Mouse (Mus musculus): Measurements from ENCODE around the gene Fam81a. TPM values are rescaled to one million over a fixed set of nuclear protein-coding genes. Genes with fewer than 3 reads are reported as not detected.

Gene Fam81a
- polyA plus RNA-seq (2015; fragmentation: Nextera tagmentation; extraction: Ambion mirVana), result 14.6 and 14.9 TPM in 2 replicates

DNA sequence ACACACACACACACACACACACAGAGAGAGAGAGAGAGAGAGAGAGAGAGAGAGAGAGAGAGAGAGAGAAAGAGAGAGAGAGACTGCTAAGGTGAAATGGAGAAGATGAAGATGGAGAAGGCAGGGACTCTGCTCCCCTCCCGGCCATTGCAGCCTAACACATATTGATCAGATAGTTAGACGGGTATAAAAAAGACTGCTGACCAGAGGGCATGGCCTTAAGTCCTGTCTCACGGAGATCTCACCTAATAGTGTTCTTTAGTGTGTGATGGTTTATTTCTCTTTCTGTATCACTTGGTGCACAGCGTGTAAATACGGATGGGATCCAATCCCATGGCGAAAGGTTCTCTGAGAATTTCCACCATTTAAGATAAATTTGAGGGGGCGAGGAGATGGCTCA is at the start of gene Fam81a:
TSS of gene Fam81a (minus strand) at position 101 of the 400 bp plus-strand sequence.
- H3K36me3 ChIP-seq (ENCODE audit: insufficient read depth, low read length), result no peaks in the 10 kb centered on the region
- H3K4me1 ChIP-seq (ENCODE audit: insufficient read depth, low read length), result peaks cover 38% of the 10 kb centered on the region
- H3K4me2 ChIP-seq (replicated peaks; ENCODE audit: low read depth, low read length), result peak within 1 kb of the TSS; percentile 67
- peak within 1 kb of the TSS; percentile 58 for H3K4me3 ChIP-seq (ENCODE audit: low read length)
- ATAC-seq (ENCODE audit: low FRiP score, low TSS enrichment), result no peak
- H3K9ac ChIP-seq (replicated peaks; ENCODE audit: low read length), result peak within 1 kb of the TSS; percentile 64
- H3K27me3 ChIP-seq (ENCODE audit: insufficient read depth, low read length), result no peaks in the 10 kb centered on the region
- no peak within 1 kb of the TSS for H3K27ac ChIP-seq (ENCODE audit: low read length)
- H3K9me3 ChIP-seq (ENCODE audit: low read length), result no peaks in the 10 kb centered on the region
- WGBS, result 66% methylated on average over 7 of the region's 7 CpGs

GRCm38 (mm10) chr9:70182639-70183038 is 40.3 kb upstream of the Fam81a start:
- no peak for ATAC-seq (ENCODE audit: low FRiP score, low TSS enrichment)
- no peak overlapping the region for H3K9ac ChIP-seq (replicated peaks; ENCODE audit: low read length)
- H3K4me1 ChIP-seq (ENCODE audit: insufficient read depth, low read length), result no peaks in the 10 kb centered on the region
- H3K4me2 ChIP-seq (replicated peaks; ENCODE audit: low read depth, low read length), result no peak overlapping the region
- no peak overlapping the region for H3K27ac ChIP-seq (ENCODE audit: low read length)
- H3K9me3 ChIP-seq (ENCODE audit: low read length), result no peaks in the 10 kb centered on the region
- no peaks in the 10 kb centered on the region for H3K36me3 ChIP-seq (ENCODE audit: insufficient read depth, low read length)
- no peaks in the 10 kb centered on the region for H3K27me3 ChIP-seq (ENCODE audit: insufficient read depth, low read length)
- no peak overlapping the region for H3K4me3 ChIP-seq (ENCODE audit: low read length)
- WGBS, result 60% methylated on average over 7 of the region's 7 CpGs

DNA sequence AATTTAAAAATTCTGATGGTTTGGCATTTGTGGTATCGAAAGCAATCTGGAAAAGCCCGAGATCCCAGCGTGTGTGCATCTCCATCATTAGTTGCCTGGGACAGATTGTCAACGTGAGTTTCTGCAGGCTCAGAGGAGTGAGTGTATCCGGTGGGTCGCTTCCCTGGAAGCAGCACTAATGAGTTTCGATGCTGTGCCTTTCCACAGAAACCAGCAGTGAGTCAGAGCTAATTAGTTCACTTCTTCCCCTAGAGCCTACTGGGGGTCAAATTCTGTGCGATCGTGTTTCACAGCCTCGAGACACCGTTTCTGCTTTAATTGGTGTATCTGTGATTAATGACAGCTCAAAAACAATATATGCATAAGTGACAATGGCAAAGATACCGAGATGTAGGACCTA is 39.4 kb upstream of the Fam81a start:
- H3K9me3 ChIP-seq (ENCODE audit: low read length), result no peaks in the 10 kb centered on the region
- H3K4me1 ChIP-seq (ENCODE audit: insufficient read depth, low read length), result no peaks in the 10 kb centered on the region
- no peak overlapping the region for H3K4me2 ChIP-seq (replicated peaks; ENCODE audit: low read depth, low read length)
- H3K9ac ChIP-seq (replicated peaks; ENCODE audit: low read length), result no peak overlapping the region
- H3K27me3 ChIP-seq (ENCODE audit: insufficient read depth, low read length), result no peaks in the 10 kb centered on the region
- 45% methylated on average over 12 of the region's 12 CpGs for WGBS
- ATAC-seq (ENCODE audit: low FRiP score, low TSS enrichment), result no peak
- no peak overlapping the region for H3K27ac ChIP-seq (ENCODE audit: low read length)
- no peak overlapping the region for H3K4me3 ChIP-seq (ENCODE audit: low read length)
- H3K36me3 ChIP-seq (ENCODE audit: insufficient read depth, low read length), result no peaks in the 10 kb centered on the region

DNA sequence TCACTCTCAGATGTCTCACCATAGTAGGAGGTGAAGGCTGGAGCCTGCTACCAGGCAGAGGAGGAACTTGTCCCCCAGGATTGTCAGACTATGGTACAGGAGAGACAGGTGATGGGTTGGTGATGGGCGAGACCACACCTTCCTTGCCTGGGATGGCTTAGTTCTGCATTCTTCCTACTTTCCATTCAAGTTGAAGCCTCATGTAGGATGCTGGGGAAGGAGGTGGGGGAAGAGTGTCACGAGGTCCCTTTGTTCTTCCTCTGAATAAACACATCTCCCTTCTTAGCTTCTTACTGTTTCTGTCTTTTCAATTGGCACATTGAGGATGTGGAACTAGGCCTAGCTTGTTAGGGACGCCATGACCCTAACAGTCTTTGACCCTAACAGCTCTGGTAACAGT is 33.9 kb upstream of the Fam81a start:
- Histone ChIP-seq H3K27me3 (ENCODE audit: insufficient read depth, low read length) (no peaks in the 10 kb centered on the region), H3K36me3 (ENCODE audit: insufficient read depth, low read length) (no peaks in the 10 kb centered on the region), H3K4me2 (replicated peaks; ENCODE audit: low read depth, low read length) (no peak overlapping the region), H3K9ac (replicated peaks; ENCODE audit: low read length) (no peak overlapping the region), H3K9me3 (ENCODE audit: low read length) (no peaks in the 10 kb centered on the region), H3K4me1 (ENCODE audit: insufficient read depth, low read length) (0 out of 2 replicates have a peak, but pooled peaks cover 3% of the 10 kb centered on the region), H3K27ac (ENCODE audit: low read length) (no peak overlapping the region), H3K4me3 (ENCODE audit: low read length) (no peak overlapping the region)
- ATAC-seq (ENCODE audit: low FRiP score, low TSS enrichment), result no peak
- 84% methylated on average over 3 of the region's 3 CpGs for WGBS

DNA sequence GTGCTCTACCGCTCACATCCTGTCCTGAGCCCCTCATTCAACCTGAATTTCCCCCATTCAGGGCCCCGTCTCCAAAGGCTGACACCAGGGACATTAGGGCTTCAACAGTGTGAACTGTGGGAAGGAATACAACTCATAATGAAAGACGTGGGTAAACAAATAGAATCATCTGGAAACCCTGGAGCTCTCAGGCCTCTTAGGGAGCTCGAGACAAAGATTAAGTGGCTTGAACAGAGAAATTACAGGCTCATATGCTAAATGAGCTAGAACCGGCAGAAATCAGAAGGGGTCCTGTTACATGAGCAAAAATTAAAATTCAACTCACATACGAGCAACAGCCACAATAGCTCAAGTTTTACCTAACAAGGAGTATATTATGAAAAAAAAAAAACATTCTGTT is 32.5 kb upstream of the Fam81a start:
- Histone ChIP-seq H3K9me3 (ENCODE audit: low read length) (no peaks in the 10 kb centered on the region), H3K36me3 (ENCODE audit: insufficient read depth, low read length) (no peaks in the 10 kb centered on the region), H3K4me3 (ENCODE audit: low read length) (no peak overlapping the region), H3K27ac (ENCODE audit: low read length) (no peak overlapping the region), H3K9ac (replicated peaks; ENCODE audit: low read length) (0 out of 2 replicates have a peak overlapping the region, but pooled peaks have one; percentile 17), H3K4me2 (replicated peaks; ENCODE audit: low read depth, low read length) (no peak overlapping the region), H3K27me3 (ENCODE audit: insufficient read depth, low read length) (no peaks in the 10 kb centered on the region), H3K4me1 (ENCODE audit: insufficient read depth, low read length) (0 out of 2 replicates have a peak, but pooled peaks cover 3% of the 10 kb centered on the region)
- ATAC-seq (ENCODE audit: low FRiP score, low TSS enrichment), result no peak
- 23% methylated on average over 6 of the region's 6 CpGs for WGBS

GRCm38 (mm10) chr9:70174291-70174848 is 32.0 kb upstream of the Fam81a start:
- H3K27me3 ChIP-seq (ENCODE audit: insufficient read depth, low read length), result no peaks in the 10 kb centered on the region
- H3K36me3 ChIP-seq (ENCODE audit: insufficient read depth, low read length), result no peaks in the 10 kb centered on the region
- H3K9ac ChIP-seq (replicated peaks; ENCODE audit: low read length), result 0 out of 2 replicates have a peak overlapping the region, but pooled peaks have one; percentile 17
- H3K4me2 ChIP-seq (replicated peaks; ENCODE audit: low read depth, low read length), result no peak overlapping the region
- ATAC-seq (ENCODE audit: low FRiP score, low TSS enrichment), result no peak
- no peaks in the 10 kb centered on the region for H3K9me3 ChIP-seq (ENCODE audit: low read length)
- H3K4me1 ChIP-seq (ENCODE audit: insufficient read depth, low read length), result 0 out of 2 replicates have a peak, but pooled peaks cover 3% of the 10 kb centered on the region
- no peak overlapping the region for H3K27ac ChIP-seq (ENCODE audit: low read length)
- no peak overlapping the region for H3K4me3 ChIP-seq (ENCODE audit: low read length)
- WGBS, result 64% methylated on average over 4 of the region's 4 CpGs

GRCm38 (mm10) chr9:70168973-70169372 is 26.6 kb upstream of the Fam81a start:
- Histone ChIP-seq H3K9ac (replicated peaks; ENCODE audit: low read length) (no peak overlapping the region), H3K4me3 (ENCODE audit: low read length) (no peak overlapping the region), H3K27ac (ENCODE audit: low read length) (no peak overlapping the region), H3K9me3 (ENCODE audit: low read length) (no peaks in the 10 kb centered on the region; the same call in 1 of the 2 replicates), H3K36me3 (ENCODE audit: insufficient read depth, low read length) (no peaks in the 10 kb centered on the region), H3K4me1 (ENCODE audit: insufficient read depth, low read length) (no peaks in the 10 kb centered on the region), H3K27me3 (ENCODE audit: insufficient read depth, low read length) (no peaks in the 10 kb centered on the region), H3K4me2 (replicated peaks; ENCODE audit: low read depth, low read length) (no peak overlapping the region)
- 89% methylated on average over 7 of the region's 7 CpGs for WGBS
- ATAC-seq (ENCODE audit: low FRiP score, low TSS enrichment), result no peak

DNA sequence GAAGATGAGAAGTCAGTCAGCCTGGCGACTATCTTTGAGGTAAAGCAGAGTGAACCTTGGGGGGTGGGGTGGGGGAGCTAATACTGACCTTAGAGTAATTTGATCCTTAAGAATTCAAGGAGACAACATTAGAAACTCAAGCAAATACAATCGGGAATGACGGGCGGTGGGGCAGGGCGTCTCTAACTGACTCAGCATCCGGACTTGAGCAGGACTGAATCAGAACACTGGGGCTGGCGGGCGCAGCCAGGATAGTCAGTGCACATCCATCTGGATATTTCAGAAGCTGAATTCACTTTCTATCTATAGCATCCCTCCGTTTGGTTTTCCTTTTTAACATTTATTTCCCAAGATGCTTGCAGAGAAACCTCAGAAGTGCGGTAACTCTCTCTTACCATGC is 17.7 kb upstream of the Fam81a start:
- H3K4me2 ChIP-seq (replicated peaks; ENCODE audit: low read depth, low read length), result no peak overlapping the region
- no peak for ATAC-seq (ENCODE audit: low FRiP score, low TSS enrichment)
- H3K36me3 ChIP-seq (ENCODE audit: insufficient read depth, low read length), result no peaks in the 10 kb centered on the region
- no peak overlapping the region for H3K9ac ChIP-seq (replicated peaks; ENCODE audit: low read length)
- H3K27ac ChIP-seq (ENCODE audit: low read length), result no peak overlapping the region
- H3K4me3 ChIP-seq (ENCODE audit: low read length), result no peak overlapping the region
- no peaks in the 10 kb centered on the region for H3K27me3 ChIP-seq (ENCODE audit: insufficient read depth, low read length)
- no peaks in the 10 kb centered on the region for H3K4me1 ChIP-seq (ENCODE audit: insufficient read depth, low read length)
- 59% methylated on average over 10 of the region's 10 CpGs for WGBS
- H3K9me3 ChIP-seq (ENCODE audit: low read length), result no peaks in the 10 kb centered on the region

DNA sequence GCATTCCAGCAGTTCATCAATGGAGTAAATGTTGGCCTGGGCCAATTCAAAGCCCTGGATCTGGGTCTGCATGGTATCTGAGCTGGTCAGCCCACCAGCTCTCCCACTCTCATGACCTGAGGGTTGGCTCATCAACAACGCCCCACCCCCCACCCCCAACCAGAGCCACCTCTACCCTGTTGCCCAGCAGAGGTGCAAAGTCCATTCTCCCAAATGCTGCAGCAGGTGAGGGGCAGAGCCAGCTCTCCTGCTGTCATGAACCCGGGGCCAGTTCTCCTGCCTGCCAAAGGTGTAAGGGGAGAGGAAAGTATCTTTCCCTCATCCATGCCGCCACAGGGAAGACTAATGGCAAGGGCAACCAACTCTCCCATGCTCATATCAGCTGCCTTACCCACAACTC is 5.3 kb upstream of the Fam81a start:
- Histone ChIP-seq H3K4me1 (ENCODE audit: insufficient read depth, low read length) (peaks cover 9% of the 10 kb centered on the region; the same call in 1 of the 2 replicates), H3K27ac (ENCODE audit: low read length) (no peak overlapping the region), H3K4me3 (ENCODE audit: low read length) (no peak overlapping the region), H3K27me3 (ENCODE audit: insufficient read depth, low read length) (no peaks in the 10 kb centered on the region), H3K9me3 (ENCODE audit: low read length) (no peaks in the 10 kb centered on the region), H3K9ac (replicated peaks; ENCODE audit: low read length) (no peak overlapping the region), H3K4me2 (replicated peaks; ENCODE audit: low read depth, low read length) (no peak overlapping the region), H3K36me3 (ENCODE audit: insufficient read depth, low read length) (no peaks in the 10 kb centered on the region)
- no peak for ATAC-seq (ENCODE audit: low FRiP score, low TSS enrichment)
- 74% methylated on average over 3 of the region's 3 CpGs for WGBS

DNA sequence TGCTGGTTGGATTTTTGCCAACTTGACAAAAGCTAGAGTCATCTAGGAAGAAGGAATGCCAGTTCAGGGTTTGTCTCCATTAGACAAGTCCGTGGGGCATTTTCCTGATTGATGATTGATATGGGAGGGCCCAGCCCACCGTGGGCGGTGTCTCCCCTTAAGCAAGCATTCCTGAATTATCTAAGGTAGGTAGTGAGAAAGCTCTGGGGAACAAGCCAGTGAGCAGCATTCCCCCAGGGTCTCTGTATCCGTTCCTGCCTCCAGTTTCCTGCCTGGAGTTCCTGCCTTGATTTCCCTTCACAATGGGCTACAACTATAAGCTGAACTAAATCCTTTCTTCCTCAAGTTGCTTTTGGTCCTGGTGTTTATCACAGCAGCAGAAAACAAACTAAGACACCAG is 3.1 kb upstream of the Fam81a start:
- Histone ChIP-seq H3K9ac (replicated peaks; ENCODE audit: low read length) (no peak overlapping the region), H3K36me3 (ENCODE audit: insufficient read depth, low read length) (no peaks in the 10 kb centered on the region), H3K27ac (ENCODE audit: low read length) (no peak overlapping the region), H3K4me3 (ENCODE audit: low read length) (no peak overlapping the region), H3K4me2 (replicated peaks; ENCODE audit: low read depth, low read length) (no peak overlapping the region), H3K9me3 (ENCODE audit: low read length) (no peaks in the 10 kb centered on the region), H3K4me1 (ENCODE audit: insufficient read depth, low read length) (peaks cover 18% of the 10 kb centered on the region), H3K27me3 (ENCODE audit: insufficient read depth, low read length) (no peaks in the 10 kb centered on the region)
- WGBS, result 82% methylated on average over 4 of the region's 4 CpGs
- no peak for ATAC-seq (ENCODE audit: low FRiP score, low TSS enrichment)
